Mouse (Mus musculus) mesoderm, embryonic 11.5 days (tissue): ENCODE data around the gene Cdc42.

Experiments
- DNase-seq: peaks from one replicate; pipeline ENCODE4 v3.0.0-alpha.2; 2012; ENCODE audit warnings: low read depth, low spot score

Cdc42 gene

GRCm38 (mm10) chr4:137316027-137316770 is 41.3 kb downstream of the Cdc42 start:
- DNase-seq = no peak

DNA sequence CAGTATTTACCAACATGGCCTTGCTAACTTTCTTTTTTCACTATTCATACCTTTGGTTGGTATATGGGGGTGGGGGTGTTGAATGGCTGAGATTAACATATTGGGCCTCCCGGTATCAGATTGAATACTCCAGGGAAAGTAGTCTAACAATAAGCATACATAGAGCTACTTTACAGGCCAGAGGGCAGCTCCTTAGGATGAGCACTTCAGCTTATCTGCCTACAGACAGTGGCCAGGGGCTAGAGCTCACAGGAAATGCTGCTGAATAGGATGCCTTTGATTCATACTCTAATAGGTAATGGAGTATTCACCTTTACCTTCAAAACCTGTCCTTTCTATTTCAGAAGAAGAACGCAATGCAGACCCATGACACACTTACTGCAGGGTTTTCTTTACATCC is 42.5 kb downstream of the Cdc42 start:
- no peak for DNase-seq

- DNase-seq = peak; percentile 49
Measured at GRCm38 (mm10) chr4:137314561-137314960, 43.0 kb downstream of the Cdc42 start.

- DNase-seq = no peak
Measured at GRCm38 (mm10) chr4:137313511-137313910, 44.0 kb downstream of the Cdc42 start.

GRCm38 (mm10) chr4:137308377-137308776 is 49.1 kb downstream of the Cdc42 start:
- DNase-seq = peak; percentile 59

GRCm38 (mm10) chr4:137306991-137307706 is 50.4 kb downstream of the Cdc42 start:
- DNase-seq = no peak

DNA sequence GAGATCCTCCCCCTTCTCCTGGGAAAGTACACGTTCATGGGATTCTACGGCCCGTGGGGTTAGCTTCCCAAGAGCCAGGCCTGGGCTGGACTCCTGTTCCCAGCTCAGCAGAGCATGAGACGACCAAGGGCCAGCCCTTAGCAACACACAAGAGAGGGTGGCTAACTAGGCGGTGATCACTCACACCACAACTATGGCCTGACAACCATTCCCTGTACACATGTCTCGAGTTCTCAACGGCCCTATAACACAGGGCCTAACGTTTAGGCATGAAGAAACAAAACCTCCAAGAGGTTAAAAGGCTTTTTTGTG is 51.0 kb downstream of the Cdc42 start:
- no peak for DNase-seq

- peak; percentile 48 for DNase-seq
Measured at GRCm38 (mm10) chr4:137305831-137306576, 51.5 kb downstream of the Cdc42 start.

DNA sequence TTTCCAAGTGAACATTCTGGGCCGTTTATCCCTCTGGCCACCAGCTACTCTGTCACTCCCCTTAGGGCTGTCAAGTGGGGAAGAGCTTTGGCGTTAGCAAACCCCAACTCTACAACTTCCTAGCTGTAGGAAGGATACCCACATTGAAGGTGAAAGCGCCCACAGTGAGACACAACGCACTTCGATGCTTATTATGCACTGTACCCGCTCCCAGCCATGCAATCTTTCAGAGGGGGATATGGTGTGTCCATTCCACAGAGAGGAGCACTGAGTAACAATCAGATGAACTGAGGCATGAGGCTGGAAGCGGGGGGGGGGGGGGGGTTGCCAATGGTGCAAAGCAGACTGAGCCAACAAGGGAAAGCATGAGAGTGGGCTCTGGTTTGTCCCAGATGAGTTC is 52.5 kb downstream of the Cdc42 start:
- no peak for DNase-seq

GRCm38 (mm10) chr4:137304106-137304505 is 53.4 kb downstream of the Cdc42 start:
- DNase-seq = no peak

DNA sequence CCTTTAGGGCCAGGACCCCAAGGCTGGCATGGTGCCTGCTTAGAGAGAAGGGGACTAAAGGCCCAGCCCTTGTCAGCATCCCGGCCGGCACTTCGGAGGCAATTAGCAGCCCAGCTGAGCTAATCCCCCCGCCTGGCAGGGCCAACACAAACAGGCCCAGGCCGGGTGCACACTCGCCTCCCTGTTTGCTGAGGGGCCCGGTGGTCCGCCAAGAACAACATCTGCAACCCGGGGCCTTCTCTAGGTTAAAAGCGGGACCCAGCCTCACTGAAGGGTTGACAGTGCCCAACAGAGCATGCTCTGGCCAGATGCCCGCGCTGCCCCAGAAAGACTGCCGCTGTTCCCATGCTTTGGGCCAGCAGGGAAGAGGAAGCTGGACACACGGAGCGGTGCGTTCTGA is 55.9 kb downstream of the Cdc42 start:
- no peak for DNase-seq

DNA sequence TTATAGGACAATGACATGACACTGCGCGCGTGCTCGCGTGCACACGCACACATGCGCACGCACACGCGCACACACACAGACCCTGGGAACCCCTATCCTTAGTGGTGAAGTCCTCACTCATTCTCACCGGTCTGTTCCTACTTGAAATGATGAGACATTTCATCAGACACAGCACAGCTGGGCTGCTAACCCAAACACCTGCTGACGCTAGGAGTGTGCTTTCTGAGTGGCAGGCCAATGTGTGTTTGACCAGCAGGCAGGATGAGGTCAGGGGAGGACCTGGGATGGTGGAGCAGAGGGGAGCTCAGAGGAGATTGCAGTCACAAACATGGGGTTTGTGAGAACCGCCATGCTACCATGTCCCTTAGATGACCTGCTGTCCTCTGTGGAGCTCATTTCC is 57.3 kb downstream of the Cdc42 start:
- no peak for DNase-seq

DNA sequence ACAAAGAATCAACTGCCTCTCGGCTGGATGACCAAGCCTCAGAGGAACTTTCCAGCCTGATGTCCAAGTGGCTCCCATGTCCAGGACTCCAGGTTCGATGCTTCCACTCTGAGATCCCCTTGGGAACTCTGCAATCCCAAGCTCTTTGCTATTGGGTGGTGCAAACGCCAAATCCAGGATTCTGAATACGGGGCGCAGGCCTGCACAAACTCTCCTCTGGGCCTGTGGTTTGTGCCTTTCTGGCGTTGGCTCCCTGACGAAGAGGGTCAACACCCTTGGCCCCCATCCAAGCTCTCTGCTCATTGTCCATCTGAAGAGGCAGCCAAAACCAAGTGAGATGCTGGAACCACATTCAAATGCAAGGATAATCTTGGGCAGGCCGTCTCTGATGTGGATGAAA is 59.1 kb downstream of the Cdc42 start:
- no peak for DNase-seq

DNA sequence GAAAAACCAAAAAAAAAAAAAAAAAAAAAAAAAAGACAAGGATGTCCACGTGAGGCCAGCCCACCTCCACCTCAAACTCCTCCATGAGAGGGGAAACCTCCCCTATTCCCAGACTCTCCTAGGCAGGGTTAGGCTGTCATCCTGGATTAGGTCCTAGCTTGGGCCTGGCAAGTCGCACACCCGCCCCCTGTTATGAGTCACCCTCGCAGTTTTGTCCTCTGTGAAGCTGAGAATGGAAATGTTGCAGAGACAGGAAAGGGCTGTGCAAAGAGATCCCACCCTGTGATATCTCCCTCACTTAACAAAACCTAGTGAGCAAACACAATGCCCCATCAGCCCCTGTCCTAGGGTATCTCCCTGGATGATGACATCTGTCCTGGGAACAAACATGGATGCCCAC is 59.9 kb downstream of the Cdc42 start:
- no peak for DNase-seq

- DNase-seq = no peak
Measured at GRCm38 (mm10) chr4:137294951-137295350, 62.6 kb downstream of the Cdc42 start.

- DNase-seq = no peak
Measured at GRCm38 (mm10) chr4:137294474-137294873, 63.0 kb downstream of the Cdc42 start.

DNA sequence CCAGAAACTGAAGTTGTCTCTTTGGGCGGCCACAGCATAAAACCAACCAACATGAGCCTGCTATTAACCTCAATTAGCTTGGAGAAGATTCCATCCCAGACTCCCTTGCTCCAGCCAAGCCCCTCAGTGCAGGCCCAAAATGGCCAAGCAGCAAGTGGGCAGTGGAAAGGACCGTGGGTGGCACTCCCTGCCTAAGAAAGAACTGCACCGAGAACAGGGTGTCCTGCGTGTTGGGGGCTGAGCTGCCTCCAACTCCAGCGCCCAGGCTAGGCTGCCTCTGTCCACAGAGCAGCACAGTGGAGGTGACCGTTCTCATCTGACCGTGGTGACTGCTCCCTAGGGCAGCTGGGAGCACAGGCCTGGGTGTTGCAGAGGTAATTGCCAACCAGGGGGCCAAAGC is 63.5 kb downstream of the Cdc42 start:
- no peak for DNase-seq

DNA sequence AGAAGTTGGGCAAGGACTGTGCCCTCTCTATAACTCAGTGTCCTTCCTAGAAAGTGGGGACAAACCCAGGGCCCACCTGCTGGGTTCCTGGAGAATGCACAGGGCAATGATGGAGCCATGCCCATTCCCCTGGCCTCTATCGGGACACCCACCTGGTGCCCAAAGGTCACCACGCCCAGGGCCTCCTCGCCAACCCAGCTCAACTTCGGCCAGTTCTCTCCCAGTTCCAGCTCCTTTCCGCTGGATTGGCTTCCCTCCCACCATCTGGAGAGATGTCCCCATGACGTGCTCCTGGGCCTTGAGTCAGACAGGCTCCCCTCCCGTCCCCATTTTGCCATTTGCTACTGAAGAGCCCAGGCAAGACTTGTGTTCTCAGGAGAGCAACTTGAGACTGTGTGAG is 64.9 kb downstream of the Cdc42 start:
- DNase-seq = no peak

DNA sequence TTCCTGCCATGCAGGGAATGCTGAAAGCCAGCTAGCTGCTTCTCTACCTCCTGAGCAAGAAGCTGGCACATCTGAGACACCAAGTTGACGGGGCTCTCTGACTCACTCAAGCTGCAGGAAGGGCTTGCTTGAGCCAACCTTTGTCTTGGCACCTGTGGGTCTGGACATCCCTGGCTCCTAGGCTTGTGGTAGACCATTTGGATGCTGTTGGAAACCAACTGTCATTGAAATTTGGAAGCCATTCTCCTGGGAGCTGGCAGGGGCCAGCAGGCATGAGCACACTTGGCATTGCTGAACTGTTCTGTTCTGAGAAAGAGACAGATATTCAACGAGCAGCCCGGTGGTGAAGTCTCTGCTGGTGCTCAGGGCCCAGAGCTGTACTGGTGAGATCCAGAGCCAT is 67.3 kb downstream of the Cdc42 start:
- no peak for DNase-seq

- no peak for DNase-seq
Measured at GRCm38 (mm10) chr4:137289701-137290100, 67.8 kb downstream of the Cdc42 start.

DNA sequence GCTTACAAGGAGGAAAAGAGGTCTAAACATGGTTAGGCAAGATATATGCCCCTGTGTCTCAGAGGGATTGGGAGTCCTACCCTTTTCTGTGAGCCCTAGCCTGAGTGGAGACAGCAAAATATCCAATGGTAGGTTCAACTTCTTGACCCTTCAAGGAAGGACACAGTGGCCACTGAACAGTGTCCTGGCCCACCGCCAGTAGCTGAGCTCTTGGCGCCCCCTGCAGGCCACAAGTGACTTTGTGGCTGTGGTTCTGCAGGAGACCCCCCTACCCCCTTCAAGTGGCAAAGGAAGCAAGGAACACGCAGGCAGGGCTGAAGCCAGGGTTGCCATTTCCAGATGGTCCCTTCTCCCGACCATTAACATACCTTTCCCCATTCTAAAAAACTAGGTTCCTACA is 69.7 kb downstream of the Cdc42 start:
- peak; percentile 76 for DNase-seq

GRCm38 (mm10) chr4:137287206-137287605 is 70.3 kb downstream of the Cdc42 start:
- DNase-seq = no peak

DNA sequence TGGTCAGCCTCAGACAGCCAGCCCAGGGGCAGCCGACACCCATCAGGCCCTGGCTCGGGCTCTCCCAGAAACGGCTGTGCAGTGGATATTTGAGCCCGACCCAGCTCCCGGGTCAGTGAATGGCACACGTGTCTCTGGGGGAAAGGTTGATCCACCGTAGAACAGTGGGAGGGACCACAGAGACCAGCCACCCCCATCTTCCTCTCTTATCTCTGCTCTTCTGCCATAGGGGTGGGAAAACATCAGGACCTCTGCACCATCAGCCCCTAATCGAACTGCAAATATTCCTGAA is 70.9 kb downstream of the Cdc42 start:
- DNase-seq = no peak
